Mouse (Mus musculus) kidney, adult 8-10 months (tissue): ENCODE results near the gene Akt2.

ENCODE experiments used
- DNase-seq, 2 experiments: peaks; one replicate each; pipeline ENCODE4 v3.0.0; 2022

Gene Akt2

GRCm38 (mm10) chr7:27673064-27673574 lies 81.8 kb downstream of the Akt2 start:
- DNase-seq: no peak

DNA sequence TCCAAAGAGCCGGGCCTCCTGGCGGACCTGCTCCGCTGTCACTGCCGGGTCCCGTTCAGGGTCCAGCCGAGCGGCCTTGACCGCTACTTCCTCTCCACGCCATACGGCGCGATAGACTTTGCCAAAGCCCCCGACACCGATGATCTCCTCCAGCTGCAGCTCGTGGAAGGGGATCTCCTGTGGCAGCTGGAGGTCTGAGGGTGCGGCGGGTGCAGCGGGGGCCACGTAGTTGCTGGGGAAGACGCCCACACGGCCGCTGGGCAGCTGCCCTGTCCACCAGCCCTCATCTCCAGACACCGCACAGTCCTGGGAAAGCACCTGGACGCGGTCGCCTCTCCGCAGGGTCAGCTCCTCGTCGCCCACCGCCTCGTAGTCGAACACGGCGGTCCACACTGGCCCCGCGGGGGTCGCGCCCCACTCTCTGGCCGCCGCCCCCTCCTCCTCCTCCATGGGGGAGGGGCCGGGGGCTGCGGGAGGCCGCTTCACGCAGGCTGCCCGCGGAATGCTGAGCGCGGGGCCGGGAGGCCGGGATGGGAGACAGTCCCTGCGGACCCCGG lies 82.3 kb downstream of the Akt2 start:
- DNase-seq: no peak

DNA sequence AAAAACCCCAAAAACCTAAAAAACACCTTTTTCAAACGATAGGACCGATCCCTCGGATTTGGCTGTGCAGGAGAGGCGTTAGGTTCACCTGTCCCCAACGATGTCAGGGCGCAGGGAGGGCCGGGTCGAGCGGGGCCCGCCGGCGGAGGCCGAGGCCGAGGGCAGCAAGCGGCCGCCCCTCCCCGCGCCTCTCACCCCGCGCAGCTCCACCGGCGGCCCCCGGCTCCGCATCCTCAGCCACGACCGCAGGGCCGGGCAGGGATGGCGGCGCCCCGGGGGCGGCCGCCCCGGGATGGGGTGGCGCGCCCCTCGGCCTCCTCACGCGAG lies 82.8 kb downstream of the Akt2 start:
- no peak for DNase-seq

DNA sequence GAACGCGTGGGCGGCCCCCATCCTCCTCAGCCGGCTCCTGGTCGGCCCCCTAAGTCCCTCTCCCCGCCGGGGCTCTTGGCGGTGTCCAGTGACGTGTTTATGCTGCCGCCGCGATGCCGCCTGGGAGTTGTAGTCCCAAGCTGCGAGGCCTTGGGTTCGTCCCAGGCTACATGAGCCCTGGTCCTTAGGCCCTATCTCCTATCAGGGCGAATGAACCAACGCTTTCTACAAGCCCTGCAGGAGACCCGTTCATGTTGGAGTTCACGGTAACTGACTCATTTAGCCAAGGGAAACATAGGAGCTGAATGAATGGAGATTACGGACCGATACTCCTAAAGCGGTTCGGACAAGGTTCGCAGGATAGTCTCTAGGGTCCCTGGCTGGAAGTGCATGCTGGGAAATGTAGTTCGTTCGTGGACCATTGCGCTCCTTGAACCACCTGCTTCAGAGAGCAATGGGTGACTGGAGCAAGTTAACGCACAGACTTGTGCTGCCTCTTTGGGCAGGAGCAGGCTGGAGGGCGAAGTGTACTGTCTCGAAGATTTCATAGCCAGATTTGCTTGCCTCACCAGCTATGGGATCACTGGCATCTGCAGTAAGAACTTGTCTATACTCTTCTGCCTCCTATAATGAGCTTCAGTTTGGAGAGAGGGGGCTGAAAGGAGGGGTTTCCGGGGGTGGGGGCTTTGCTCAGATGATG lies 83.3 kb downstream of the Akt2 start, which contains the start of gene Map3k10:
TSS of gene Map3k10 (minus strand) at position 77 of the 700 bp plus-strand sequence.
- peak; percentile 89 to 93 for DNase-seq

DNA sequence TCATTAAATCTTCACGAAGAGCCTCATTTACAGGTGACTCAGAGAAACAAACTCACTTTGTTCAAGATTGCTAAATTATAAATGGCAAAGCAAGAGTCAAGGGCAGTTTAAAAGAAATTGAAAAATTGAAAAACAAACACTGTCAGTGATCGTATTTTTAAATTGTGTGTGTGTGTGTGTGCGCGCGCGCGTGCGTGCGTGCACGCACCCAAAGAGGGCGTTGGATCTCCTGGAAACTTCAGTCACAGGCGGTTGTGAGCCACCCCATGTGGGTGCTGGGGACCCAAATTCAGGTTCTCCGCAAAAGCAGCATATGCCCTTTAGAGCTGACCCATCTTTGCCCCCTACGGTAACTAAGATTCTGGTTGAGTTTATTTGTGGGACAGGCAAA lies 83.9 kb downstream of the Akt2 start:
- DNase-seq: no peak

- no peak for DNase-seq
Observed at GRCm38 (mm10) chr7:27683218-27683617, 91.9 kb downstream of the Akt2 start.

- no peak for DNase-seq
Observed at GRCm38 (mm10) chr7:27685220-27685619, 93.9 kb downstream of the Akt2 start.

DNA sequence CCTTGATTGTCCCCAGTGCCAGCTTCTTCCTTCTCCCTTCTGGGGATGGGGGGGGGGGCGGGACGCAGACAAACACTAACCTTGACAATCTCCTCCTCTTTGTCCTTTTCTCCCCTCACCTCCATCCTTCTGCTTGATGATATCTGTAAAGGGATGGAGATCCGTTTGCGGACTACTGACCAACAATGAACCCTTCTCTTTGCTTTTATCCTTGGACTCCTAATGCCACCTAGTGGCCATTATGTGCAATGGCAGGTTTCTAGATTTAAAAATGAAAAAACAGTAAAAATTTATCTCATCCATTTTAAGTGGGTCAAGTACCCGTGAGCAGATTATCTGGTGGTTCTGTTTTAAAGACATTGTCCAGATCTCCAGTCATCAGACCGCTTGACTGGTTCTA lies 94.3 kb downstream of the Akt2 start:
- DNase-seq: no peak

DNA sequence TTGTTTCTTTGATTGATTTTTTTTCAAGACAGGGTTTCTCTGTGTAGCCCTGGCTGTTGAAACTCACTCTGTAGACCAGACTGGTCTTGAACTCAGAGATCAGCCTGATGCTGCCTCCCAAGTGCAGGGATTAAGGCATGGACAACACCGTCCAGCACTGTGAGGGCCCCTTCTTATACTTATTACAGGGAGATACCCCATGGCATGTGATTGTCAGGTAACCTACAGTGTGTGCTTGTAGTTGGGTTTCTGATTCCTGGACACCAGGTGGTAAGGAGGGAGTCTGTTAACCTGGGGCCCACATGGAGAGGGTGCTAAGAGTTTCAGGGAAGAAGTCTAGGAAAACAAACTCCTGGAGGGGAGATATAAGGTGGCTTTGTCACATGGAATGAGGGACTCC lies 95.7 kb downstream of the Akt2 start:
- no peak for DNase-seq

- no peak for DNase-seq
Observed at GRCm38 (mm10) chr7:27687836-27688235, 96.5 kb downstream of the Akt2 start.

DNA sequence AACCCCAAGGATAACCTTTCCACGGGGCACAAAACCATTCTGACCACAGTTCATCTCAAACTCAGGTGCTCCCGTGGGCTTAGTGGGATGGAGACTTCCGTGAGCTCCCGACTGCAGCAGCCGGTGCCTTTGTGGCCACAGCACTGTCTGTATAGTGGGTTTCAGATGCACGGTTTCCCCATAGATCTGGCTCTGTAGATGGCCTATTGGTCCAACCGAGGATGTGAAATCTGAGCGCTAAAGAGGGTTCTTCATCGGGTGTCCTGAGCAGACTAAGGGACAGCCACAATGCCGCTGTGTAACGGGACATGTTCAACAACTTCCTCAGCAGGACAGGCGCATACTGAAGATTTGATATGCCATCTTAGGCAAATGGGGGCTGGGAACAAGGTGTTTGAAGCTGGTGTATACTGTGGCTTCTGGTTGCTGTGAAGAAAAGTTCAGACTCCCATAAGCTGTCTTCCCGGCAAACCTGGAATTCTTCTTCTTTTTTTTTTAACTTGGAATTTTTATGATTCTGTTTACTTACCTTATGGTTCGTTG lies 97.0 kb downstream of the Akt2 start:
- DNase-seq: no peak

DNA sequence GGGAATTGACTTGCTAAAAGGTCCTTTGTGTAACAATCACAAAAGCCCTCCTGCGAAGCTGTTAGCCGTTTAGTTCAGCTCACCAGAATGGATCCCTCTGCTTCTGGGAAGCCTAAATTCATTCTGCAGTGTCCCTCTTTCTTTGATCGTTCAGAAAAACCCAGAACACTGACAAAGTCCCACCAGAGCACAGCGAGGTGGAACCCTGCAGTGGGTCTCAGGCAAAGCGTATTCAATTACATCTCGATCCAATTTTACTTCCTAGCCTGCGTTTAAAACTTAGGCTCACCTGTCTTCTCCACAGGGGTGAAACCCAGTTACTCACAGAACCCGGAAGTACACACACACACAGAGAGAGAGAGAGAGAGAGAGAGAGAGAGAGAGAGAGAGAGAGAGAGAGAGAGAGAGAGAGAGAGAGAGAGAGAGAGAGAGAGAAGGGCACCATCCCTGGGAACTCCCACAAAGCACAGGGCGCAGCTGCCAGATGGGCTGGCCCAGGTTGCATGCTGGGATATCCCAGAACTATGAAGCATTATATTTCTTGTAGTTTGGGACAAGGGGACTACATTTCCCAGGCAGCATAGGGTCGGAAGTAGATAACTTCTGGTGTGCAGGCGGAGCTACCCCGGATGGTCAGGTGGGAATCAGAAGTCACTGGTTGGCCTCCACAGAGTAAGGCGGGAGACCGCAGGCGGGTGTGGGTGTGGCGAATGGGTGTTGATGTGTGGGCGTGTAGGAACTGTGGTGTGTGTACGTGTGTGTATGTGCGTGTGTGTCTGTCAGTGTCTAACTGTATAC lies 97.7 kb downstream of the Akt2 start, which contains the start of gene Zfp607b:
TSS of gene Zfp607b (plus strand) at position 526 of the 798 bp plus-strand sequence.
- peak; percentile 95 to 98 for DNase-seq
